Mouse (Mus musculus): ENCODE data around the gene Cog7. TPM values are rescaled to one million over a fixed set of nuclear protein-coding genes. Genes with fewer than 3 reads are reported as not detected.

Cog7 gene
- 15.8 TPM for polyA plus RNA-seq (2017; shearing (Covaris generic))

DNA sequence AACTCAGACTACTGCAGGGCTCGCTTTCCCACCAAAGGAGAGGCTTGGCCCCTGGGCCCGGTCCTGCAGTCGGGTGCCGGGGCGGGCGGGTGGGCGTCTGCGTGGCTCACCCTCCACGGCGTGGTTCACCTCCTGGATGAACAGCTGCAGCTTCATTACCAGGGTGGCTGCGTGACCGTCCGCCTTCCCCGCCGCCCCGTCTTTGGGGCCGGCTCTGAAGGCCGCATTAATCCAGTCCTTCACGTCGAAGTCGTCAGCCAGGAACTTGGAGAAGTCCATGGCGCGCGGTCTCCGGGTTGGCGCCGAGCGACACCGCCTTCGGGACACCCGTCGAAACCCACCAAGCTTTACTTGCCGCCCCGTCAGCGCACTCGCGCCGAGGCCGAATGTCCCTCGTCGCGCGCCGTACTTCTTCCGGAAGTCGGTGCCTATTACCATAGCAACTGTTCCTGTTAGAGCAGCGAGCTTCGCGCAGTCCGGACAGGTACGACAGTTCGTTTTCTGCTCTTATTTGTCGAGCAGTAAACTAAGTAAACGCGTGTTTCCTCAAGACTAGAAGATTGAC lies at the start of gene Cog7:
Cog7 (minus strand) TSS at position 405 of the 565 bp plus-strand sequence.

GRCm38 (mm10) chr7:122020667-122021354 lies 39.3 kb upstream of the Cog7 start, which contains the start of gene Gga2:
Gga2 (minus strand) TSS chr7:122021222.

GRCm38 (mm10) chr7:121864858-121865585 lies 116.5 kb downstream of the Cog7 start, which contains the start of gene Scnn1b:
Scnn1b (plus strand) TSS chr7:121865038.

Other genes starting within 250 kb of the Cog7 start
- gene Scnn1g, start 247.2 kb downstream of the Cog7 start, polyA plus RNA-seq (2017; shearing (Covaris generic)): not detected
- gene Scnn1b, start 116.7 kb downstream of the Cog7 start, polyA plus RNA-seq (2017; shearing (Covaris generic)): 0.54 TPM
- gene Gga2, start 39.5 kb upstream of the Cog7 start, polyA plus RNA-seq (2017; shearing (Covaris generic)): 6.4 TPM
- 14.5 TPM for gene Ubfd1, start 85.5 kb upstream of the Cog7 start, polyA plus RNA-seq (2017; shearing (Covaris generic))
- 18.6 TPM for gene Ears2, start 85.6 kb upstream of the Cog7 start, polyA plus RNA-seq (2017; shearing (Covaris generic))
- gene Ndufab1, start 120.2 kb upstream of the Cog7 start, polyA plus RNA-seq (2017; shearing (Covaris generic)): 183 TPM
- 9.2 TPM for gene Palb2, start 151.3 kb upstream of the Cog7 start, polyA plus RNA-seq (2017; shearing (Covaris generic))
- gene Dctn5, start 151.3 kb upstream of the Cog7 start, polyA plus RNA-seq (2017; shearing (Covaris generic)): 141 TPM
- 8.2 TPM for gene Plk1, start 177.7 kb upstream of the Cog7 start, polyA plus RNA-seq (2017; shearing (Covaris generic))
- not detected for gene Ern2, start 204.5 kb upstream of the Cog7 start, polyA plus RNA-seq (2017; shearing (Covaris generic))
- not detected for gene Chp2, start 237.8 kb upstream of the Cog7 start, polyA plus RNA-seq (2017; shearing (Covaris generic))